Mouse (Mus musculus): ENCODE measurements at regions not wholly inside any gene's neighbourhood (a gene's known extent, or its start where the extent isn't known, plus 50 kb on each side); places are given as distances from the start of the nearest gene placed in this dataset.

DNA sequence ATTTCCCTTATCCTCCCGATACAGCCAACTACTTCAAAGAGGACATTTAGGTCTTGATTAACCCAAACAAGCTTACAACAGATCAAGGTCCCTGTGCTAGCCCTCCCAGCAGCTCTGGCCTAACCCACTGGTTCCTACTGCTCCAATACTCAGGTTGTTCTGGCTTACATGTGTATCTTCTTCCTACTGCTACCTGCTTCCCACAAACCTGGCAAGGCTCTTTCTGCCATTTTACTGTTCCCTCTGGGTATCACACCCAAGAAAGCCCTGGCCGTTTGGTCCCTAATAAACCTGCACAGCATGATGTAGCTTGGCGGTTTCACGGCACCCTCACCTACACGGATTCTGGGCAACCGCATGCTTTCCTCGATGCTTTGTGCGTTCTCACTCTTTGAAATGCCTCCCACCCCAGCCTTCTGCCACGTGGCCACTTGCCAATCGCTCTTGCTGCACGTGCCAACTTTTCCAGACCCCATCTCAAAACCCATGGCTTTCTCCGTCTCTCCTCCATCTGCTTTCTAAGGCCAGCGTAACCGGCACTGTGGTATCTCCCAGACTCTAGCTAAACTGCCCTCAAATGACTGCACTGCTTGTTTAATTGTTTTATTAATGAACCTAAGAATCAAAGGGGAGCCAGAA, 758.4 kb upstream of the Map3k7 start:
- DNase-seq (ENCODE audit: low spot score in 2 of 2) = no peak

GRCm38 (mm10) chr4:31225741-31226140, 738.2 kb upstream of the Map3k7 start:
- no peak for DNase-seq (ENCODE audit: low spot score in 2 of 2)

DNA sequence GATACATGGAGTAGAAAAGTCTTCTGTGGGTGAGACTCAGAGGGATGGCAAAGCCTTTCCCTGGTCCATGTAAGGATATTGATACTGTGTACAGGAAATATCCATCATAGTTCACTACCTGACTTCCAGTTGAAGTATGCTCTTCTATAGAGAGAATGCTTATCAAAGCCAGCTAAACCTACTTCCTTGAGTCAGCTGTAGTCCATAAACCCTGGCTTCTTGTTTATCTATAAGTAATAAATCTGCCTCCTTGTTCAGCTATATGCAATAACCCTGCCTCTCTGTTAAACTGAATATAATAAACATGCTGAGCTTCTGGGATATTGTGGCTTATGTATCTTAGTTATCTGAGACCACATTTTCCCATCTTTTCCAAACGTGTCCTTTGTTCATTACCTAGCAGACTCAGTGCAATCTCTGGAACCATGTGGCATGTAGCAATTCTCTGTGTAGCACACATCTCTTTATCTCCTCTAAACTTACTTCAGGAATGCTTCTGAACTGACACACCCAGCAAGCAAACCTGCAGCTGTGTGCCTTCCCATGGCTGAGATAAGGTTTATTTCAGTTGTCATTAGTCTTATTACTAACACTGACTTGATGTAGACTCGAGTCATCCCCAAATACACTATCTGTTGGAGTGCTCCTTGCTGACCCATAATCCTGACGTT, 694.9 kb upstream of the Map3k7 start:
- DNase-seq (ENCODE audit: low spot score in 2 of 2) = no peak

DNA sequence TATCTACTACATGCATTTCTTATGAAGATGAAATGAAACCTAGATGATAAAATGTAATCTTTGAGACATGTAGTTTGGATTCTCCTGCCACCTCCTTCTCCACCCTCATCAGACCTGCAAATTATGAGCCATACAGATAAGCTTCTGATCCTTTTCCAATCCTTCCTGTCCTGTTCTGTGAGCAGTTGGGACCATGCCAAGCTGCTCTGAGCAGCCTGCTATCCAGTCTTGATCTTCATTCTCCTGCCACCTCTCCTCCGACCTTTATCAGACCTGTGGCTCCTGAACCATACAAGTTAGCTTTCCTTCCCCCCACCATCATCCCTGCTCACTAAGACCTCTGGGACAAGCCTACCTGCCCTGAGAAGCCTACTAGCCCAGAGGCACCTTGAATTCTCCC, 689.8 kb upstream of the Map3k7 start:
- DNase-seq (ENCODE audit: low spot score in 2 of 2) = no peak

DNA sequence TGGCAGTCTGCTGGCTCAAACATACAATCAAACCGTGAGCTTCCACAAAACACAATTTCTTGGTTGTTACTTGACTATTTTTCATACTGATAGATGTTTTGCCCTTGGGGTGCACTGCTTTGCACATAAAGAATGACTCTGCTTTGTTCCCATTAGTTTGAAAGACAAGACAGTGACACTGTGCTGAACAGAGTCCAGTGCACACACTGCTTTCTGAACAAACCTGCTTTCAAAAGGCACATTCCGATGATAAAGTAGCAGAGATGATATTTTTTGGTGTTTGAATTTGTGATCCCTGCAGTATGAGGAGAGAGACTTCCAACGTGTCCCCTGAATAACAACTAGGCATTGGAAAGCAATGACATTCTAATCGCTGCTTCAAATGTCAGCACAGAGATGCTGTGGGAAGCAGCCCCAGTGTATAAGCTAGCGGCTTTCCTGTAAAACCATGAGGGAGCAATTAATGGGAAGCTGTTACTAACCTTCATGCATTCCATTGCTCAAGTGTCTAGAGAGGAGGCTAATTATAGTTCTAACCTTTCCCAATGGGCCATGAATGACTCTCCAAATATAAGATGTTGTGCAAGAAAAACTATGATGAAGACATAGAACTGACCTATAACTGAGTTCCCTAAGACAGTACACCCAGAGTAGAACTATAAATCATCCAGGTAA, 673.5 kb upstream of the Map3k7 start:
- no peak for DNase-seq (ENCODE audit: low spot score in 2 of 2)

DNA sequence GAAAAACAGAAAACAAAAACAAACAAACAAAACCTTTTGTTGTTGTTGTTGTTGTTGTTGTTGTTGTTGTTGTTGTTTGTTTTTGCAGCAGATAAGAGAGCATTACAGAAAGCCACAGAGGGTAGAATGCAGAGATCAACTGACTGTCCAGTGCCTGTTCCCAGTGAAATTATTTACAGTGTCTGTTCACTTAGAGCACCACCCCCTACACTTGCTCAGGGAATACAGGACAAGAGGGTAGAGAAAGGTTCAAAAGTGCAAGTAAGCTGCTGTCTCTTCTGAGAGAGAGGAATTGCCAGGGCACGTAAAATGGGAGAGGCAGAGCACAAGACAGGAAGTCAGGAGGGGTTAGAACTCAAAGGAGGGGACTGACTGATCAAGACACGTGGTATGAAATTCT, 670.1 kb upstream of the Map3k7 start:
- DNase-seq (ENCODE audit: low spot score in 2 of 2) = no peak

- no peak for DNase-seq (ENCODE audit: low spot score in 2 of 2)
Observed at GRCm38 (mm10) chr4:31297848-31298247, 666.0 kb upstream of the Map3k7 start.

- no peak for DNase-seq (ENCODE audit: low spot score in 2 of 2)
Observed at GRCm38 (mm10) chr4:31319269-31319668, 644.6 kb upstream of the Map3k7 start.

GRCm38 (mm10) chr4:31320734-31321507, 643.0 kb upstream of the Map3k7 start:
- DNase-seq (ENCODE audit: low spot score in 2 of 2) = no peak

- DNase-seq (ENCODE audit: low spot score in 2 of 2) = no peak
Observed at GRCm38 (mm10) chr4:31323816-31324215, 640.1 kb upstream of the Map3k7 start.

- DNase-seq (ENCODE audit: low spot score in 2 of 2) = no peak
Observed at GRCm38 (mm10) chr4:31328798-31329197, 635.1 kb upstream of the Map3k7 start.

DNA sequence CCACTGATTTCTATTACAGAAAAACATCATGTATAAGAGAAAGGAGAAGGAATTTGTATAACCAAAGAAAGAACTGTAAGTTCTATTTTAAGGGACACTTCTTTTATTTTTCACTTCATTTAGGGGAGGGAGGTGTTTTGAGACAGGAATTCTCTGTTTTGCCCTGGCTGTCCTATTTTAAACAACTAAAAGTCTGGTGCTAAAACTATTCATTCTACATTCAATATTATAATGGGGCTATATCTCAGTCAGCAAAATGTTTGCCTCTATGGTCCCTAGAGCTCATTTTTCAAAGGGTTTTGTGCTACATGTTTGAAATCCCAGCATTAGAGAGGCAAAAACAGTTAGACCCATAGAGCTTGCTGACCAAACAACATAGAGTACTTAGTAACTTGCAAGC, 632.8 kb upstream of the Map3k7 start:
- no peak for DNase-seq (ENCODE audit: low spot score in 2 of 2)

- no peak for DNase-seq (ENCODE audit: low spot score in 2 of 2)
Observed at GRCm38 (mm10) chr4:31335686-31336085, 628.2 kb upstream of the Map3k7 start.

DNA sequence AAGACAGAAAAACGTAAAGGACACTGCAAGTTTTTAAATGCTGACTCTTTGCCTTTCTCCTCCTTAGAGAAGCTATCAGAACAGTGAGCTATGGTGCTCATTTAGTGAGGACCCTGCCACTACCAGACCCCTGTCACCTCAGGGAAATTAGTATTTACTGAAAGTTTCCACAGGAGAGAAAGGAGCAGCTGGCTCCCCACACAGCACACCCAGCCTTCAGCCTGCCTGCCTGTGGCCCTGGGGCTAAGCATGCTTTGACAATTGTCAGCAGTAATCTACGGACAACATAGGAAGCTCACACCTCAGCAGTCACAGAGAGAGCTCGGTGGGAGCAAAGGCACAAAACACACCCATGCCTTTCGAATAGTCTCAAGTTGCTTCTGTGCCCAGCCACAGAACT, 625.9 kb upstream of the Map3k7 start:
- no peak for DNase-seq (ENCODE audit: low spot score in 2 of 2)

GRCm38 (mm10) chr4:31343312-31344248, 620.3 kb upstream of the Map3k7 start:
- DNase-seq (ENCODE audit: low spot score in 2 of 2) = no peak

DNA sequence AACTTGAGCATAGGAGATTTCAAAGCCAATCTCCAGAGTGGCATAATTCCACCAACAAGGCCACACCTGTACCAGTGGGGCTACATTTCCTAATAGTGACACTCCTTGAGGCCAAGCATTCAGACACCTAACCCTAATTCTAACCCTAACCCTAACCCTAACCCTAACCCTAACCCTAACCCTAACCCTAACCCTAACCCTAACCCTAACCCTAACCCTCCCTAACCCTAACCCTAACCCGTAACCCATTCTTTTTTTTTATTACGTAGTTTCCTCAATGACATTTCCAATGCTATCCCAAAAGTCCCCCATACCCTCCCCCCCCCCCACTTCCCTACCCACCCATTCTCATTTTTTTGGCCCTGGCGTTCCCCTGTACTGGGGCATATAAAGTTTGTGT, 609.9 kb upstream of the Map3k7 start:
- peak in 1 of 2 experiments; percentile 69 for DNase-seq (ENCODE audit: low spot score in 2 of 2)

DNA sequence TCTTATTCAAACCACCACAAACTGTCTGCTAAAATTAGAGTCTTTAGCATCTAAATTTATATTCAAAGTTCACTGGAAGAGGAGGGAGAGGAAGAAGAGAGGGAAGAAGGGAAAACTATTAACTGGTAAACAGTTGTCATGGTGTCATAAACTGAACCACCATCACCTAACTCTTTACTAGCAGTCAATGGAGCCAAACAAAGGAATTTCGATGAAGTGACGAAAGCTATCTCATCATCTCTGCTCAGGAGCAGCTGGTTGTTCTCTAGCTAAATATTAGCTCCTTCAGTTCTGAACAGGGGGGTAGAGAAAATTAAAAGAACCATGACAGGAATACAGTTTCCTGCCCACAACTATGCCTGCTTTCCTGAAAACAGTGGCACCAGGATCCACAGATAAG, 608.9 kb upstream of the Map3k7 start:
- no peak for DNase-seq (ENCODE audit: low spot score in 2 of 2)

DNA sequence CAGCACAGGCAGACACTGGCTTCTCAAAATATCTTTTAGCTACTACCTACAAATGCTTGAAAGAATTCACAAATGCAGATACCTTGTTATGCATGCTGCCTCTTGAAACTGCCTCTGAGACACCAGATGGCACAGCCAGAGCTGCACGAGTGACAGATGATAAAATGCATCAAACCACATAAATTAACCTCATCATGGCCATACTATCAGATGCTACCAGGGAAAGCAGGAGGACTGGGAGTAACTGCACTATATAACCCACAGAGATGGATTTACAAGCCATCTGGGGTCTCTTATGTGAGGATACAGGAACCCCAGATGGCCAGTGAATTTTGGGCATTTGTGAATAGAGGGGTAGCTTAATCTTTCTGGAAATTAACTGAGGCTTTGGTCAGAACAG, 597.7 kb upstream of the Map3k7 start:
- no peak for DNase-seq (ENCODE audit: low spot score in 2 of 2)

DNA sequence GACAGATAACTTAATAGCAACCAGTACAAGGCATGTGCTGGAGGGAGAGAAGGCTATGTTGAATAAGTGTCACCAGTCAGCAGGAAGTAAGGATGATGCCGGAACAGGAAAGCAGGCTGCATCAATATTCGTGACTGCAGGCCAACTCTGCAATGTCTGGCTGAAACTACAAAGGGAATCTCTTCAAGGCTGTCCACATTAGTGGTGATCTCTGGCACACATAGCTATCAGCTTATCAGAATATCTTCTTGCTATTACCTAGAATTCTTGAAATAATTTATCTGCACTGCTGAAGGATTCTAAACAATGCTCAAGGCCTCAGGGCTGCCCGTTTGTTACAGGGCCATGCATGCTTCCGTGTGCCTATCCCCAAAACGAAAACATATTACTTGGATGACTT, 596.9 kb upstream of the Map3k7 start:
- DNase-seq (ENCODE audit: low spot score in 2 of 2) = no peak

- no peak for DNase-seq (ENCODE audit: low spot score in 2 of 2)
Observed at GRCm38 (mm10) chr4:31370062-31370461, 593.8 kb upstream of the Map3k7 start.
